Mouse (Mus musculus) thymus, postnatal 25 days (tissue): ENCODE measurements at regions not wholly inside any gene's neighbourhood (a gene's known extent, or its start where the extent isn't known, plus 50 kb on each side); places are given as distances from the start of the nearest gene placed in this dataset.

Source experiments
- DNase-seq: peaks from one replicate; pipeline ENCODE4 v3.0.0; 2022

DNA sequence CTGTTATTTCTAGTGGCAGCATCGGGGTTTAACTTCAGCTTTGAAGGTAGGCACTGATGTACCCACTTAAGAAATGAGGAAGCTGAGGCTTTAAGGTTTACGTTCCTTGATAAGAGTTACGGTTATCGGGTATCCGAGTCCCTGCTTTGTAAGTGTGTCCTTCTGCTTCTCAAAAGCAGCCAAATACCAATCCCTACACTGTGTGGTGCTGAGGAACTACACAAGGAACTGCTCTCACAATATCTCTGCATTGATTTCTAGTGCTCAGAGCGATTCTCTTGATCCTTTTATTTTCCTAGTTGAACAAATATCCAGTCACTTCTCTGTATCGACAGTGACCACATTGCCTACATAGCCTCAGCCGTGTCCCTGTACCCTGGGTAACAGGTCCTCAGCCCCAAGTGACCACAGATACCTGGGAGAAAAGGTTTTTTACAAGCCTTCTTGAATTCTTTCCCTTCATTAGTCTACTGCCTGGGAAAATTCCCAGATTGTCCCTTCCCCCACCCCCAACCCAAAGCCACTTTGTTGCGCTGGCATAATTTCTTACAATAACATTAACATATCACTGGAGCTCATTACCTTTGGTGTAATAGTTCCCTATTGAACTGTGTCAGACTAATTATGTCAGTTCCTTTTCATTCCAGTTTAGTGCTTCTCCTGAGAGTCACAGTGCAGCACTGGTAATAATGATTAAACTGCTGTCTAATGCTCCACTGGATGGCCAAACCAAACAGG, 184.0 kb upstream of the Nlrp1b start:
- DNase-seq: no peak

DNA sequence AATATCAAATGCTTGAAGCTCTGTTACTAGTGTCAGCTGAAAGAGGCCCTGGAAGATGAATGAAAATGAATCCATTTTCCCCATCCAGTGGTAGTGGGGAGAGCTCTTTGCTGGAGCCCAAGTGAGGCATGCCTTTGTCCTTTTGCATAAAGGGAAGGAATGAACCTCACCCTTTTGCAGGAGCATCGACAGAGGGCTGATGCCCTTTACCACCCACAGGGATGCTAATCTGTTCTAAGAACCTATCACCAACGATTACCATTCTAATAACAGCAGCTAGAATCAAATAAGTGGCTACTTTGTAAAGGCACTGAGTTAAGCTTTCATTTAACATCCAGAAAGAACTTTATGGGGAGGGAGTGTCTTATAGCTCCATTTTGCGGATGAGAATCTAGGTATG, 184.9 kb upstream of the Nlrp1b start:
- DNase-seq: no peak

DNA sequence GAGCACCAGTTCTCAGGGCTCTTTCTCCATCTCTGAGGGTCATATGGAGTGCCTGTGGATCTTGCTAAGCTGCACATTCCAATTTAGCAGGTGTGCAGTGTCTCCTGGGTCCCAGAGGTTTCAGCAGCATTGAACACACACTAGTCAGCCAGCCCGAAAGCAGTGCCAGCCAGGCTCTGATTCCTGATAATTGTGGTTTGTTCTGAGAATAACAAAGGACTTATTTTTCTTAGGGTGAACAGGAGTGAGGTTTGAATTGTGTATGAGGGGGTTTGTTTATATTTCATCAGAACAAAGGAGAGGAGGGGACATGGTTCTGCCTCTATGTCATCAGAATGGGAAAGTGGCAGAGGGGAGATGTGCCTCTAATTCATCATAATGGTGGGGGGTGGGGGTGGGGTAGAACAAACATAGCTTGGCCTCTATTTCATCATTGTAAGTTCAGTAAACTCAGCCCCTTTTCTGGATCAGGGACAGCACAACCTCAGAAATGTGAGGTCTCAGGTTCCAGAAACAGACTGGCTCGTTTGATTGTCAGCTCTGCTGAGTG, 191.8 kb upstream of the Nlrp1b start:
- DNase-seq: no peak

DNA sequence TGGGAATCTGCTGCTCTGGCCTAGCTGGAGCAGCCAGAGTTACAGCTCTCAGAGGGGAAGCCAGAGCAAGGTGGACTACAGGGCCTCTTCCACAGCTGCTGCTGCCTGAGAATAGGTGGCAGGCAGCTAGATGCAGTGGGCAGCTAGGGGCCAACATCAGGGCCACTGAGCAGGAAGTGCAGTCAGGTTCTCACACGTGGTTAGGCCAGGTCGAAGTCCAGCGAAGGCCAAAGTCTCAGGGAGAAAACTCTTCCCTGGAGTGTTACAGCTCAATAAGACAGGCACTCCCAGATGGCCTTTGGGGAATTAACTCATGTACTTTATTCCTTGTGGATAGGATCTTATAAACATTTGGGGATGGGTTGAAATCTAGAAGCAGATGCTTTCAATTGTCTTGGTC, 192.7 kb upstream of the Nlrp1b start:
- no peak for DNase-seq

DNA sequence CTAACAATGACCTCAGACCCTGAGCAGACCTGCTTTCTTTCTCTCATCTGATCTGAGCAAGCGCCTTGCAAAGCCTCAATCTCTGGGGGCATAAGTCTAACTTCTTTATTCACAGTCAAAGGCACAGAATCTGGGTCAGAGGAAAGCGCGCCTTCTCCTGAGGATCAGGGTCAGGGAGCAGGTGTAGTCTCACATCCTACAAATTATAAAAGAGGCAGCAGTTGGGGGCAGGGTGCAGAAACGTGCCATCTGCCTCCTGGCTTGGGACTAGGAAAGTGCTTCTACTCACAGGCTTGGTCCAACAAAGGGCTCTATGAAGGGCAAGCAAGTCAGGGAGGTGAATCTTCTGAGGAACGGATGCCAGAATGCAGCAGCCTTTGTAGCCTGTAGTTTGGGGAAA, 194.3 kb upstream of the Nlrp1b start:
- no peak for DNase-seq

DNA sequence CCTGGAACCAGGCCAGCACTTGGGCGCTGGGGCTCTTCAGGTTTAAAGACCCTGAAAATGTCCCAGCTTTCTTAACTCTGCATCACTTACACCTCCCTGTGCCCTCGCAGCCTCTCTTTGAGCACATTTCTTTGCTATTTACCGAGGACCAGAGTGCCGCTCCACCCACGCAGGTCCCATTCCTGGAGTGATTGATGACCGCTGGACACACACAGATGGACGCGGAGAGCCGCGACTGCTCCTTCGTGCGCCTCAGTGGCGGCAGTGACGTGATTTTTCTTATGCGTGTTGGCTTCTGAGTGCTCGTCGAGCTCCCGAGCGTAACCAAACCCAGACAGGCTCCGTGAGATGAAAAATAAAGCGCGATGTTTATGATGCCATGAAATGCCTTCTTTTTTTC, 199.2 kb upstream of the Nlrp1b start:
- no peak for DNase-seq

DNA sequence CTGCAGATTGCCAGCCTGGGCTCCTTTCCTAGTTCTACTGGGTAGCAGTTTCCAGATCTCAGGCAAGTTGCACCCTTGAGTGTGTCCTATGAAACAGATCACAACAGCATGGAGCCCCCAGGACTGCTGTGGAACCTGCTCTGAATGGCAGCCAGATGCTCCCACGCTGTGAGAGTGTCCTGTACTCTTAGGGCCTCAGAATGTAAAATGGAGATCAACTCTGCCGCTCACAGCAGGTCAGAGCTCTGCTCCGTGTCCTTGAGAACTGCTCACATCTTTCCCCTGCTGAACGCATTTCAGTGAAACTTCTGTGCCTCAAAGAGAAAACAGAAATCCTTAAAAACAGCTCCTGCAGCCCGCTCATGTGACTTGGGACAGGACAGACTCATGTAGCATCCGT, 203.7 kb upstream of the Nlrp1b start:
- DNase-seq: no peak

DNA sequence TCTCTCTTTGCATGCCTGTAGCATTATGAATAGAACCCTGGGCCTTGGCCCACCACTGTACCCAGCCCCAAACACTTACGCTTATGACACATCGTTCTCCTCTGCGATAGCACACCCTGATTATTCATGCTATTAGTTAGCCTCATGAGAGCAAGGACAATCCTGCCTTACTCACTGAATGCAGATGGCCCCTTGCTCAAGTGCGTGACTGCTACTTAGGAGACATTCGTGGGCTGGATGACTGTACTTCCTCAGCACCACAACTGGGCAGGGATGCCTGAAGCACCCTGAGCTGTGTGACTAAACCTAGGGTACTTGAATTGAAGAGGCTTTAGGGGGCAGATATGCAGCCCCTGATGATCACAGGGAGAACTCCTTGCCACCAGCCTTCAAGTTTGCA, 204.4 kb upstream of the Nlrp1b start:
- DNase-seq: no peak

DNA sequence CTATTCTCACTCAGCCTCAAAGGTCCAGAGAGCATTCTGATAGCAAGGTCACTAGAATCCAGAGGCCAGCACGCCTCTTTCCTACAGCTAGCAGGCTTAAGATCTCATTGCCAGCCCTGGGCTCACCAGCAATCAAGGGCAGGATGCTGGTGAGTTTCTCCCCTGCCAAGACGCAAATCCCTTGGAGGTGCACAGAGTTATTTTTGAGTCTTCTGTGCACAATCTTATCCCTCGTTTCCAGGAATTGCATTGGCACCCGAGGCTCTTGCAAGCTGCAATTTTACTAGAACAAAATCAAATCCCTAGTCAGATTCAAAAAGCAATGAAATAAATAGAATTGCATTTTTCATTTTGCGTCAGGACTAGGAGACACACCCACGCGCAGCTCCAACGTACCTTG, 205.2 kb upstream of the Nlrp1b start:
- DNase-seq: no peak

DNA sequence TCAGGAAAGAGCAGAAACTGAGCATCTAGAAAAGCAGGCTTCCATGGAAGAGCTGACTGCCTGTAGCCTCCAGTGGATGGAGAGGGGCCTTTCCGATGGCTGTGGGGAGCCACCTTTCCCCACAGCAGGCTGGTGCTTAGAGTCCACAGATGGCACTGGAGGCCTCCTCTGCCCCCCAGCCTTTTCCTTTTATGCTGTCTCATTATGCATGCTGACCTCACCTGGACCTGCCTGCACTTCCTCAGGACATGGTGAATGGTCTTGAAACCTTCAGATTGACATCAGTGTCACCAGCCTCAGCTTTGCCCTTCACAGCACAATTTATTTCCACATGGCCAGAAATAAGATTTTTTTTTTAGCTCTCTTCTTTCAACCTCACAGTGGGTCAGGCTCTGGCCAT, 205.8 kb upstream of the Nlrp1b start:
- no peak for DNase-seq

DNA sequence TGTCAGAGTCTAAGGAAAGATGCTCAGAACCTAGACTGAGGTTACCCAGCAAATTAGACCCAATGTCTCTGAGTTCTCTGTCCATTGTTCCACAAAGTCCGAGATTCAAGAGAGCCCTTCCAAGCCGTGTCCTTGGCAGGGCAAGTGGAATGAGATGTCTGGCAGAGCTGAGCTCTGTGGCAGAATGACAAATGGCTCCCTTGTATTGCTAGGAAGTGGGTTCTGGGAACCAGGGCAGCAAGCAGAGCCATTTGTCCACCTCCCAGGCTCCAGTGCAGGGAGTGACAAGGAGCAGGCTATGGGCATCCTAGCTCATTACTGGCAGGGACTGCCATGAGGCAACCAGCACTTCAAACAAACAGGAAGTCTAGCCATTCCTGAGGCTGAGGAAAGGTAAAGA, 206.3 kb upstream of the Nlrp1b start:
- DNase-seq: no peak

DNA sequence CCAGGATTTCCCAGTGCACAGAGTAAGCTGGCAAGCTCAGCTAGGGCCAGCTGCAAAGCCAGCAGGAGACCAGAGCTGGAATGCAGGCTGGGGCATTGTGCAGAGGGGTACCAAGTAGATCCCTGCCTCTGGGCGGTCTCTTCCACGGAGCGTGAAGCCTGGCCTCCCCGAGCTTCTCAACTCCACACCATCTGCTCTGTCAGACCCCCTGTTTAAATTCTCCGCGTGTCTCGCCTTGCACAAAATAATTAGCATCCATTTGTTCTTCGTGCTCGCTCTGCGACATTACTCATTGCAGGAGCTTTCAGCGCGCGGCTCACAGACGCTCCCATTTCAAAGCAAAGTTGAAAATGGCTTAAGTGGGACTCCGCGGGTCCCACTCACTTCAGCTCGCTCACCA, 209.3 kb upstream of the Nlrp1b start:
- no peak for DNase-seq

DNA sequence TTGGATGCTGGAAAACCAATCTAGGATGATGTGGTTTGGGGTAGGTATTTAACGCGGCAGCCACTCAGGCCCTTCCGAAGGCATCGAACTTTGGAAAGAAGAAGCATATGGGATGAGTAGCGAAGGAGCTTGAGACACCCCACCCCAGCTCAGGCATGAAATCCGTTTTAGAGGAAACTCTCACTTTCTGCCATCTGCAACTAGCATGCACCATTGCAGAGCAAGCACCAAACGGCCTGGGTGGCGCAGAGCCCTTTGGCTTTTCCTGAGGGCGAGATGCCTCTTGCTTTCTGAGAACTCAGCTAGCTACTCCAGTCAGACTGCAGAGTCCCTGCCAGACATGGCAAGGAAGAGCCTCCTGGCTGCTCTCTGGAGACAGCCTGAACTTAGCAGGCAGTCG, 209.9 kb upstream of the Nlrp1b start:
- no peak for DNase-seq

DNA sequence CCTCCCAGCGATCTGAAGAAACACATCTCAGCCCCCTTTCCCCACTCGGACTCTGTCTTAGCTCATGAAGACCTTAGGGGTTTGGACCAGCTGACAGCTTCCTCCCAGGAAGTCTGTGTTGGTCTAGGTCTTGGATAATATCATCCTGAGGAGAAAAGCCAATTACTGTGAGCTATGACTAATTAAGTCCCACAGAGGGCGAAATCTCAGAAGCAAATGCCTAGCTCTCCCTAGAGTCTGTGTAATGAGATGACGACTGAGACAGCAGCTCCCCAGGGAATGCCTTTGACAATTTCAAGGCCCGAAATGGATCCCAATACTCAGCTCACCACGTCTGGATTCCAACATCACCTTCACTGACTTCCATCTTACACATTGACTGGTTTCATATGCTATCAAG, 213.5 kb upstream of the Nlrp1b start:
- no peak for DNase-seq

DNA sequence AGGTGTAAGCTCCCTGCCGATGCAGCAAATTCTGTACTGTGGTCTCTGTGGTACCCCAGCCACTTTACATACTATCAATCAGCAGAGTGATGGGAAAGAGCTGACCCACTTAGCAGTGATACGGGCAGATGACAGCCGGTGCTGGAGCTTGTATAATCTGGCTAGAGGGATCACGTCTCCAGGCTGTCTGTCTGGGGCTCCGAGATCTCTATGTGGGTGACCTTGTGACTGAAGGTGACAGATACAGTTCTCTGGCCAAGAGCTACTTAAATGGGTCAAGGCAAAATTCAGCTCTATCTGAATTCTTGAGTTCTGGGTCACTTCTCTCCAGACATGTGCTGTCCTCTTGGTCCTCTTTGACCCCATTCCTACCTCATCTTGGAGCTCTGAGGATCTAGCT, 216.1 kb upstream of the Nlrp1b start:
- no peak for DNase-seq

DNA sequence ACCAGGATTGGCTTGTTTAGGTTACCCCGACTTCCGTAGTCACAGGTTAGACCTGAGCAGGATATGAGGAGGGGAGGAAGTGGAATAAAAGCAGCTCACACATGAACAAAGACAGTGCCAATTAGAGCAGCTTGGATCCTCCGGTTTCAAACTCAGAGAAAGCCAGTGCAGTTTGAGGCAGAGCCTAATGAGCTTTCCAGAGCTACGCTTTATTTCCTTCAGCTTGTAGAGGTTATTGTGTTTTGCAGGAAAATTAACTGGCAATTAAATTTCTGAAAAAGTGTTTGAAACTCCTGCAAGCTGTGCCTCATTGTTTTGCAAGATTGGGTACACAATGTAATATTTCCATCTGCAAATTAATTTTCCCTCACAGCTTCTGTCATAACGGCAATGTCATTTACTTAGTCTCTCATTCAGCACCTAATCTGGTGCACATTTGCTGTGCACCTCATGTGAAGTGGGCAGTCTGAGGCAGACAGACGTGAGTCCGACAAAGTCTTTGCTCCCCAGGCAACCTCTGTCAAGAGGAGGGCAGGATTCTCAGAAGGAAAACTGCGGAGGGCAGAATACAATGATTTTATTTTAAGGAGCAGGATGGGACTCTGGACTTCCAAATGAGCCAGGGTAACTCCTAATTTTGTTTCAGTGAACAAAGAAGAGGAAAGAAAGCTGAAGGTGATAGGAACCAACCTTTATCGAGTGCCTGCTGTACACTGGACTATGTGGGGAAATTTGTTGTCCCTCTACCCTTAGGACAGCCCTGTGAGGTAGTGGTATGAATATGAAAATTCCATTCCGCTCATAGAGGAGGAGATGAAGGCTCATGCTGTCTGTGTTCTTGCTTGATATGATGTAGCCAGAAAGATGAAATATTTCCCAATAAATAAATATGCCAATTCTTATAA, 217.6 kb upstream of the Nlrp1b start:
- no peak for DNase-seq

DNA sequence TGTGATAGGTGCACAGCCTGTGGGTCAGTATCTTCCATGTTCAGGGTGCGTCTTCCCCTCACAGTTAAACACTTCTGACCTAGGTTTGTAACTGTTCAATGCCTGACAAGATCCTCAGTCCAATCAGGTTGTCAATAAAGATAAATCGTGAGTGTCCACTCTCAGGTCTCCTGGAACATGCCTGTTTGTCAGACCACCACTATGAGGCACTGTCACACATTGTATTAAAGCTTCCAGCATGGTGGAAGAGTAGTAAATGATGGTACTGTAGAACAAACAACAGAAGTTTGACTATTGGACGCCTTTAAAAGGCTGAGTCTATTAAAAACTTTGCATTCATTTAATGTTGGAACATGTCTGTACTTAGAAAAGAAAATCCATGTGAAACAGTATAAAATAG, 249.6 kb upstream of the Nlrp1b start:
- no peak for DNase-seq

DNA sequence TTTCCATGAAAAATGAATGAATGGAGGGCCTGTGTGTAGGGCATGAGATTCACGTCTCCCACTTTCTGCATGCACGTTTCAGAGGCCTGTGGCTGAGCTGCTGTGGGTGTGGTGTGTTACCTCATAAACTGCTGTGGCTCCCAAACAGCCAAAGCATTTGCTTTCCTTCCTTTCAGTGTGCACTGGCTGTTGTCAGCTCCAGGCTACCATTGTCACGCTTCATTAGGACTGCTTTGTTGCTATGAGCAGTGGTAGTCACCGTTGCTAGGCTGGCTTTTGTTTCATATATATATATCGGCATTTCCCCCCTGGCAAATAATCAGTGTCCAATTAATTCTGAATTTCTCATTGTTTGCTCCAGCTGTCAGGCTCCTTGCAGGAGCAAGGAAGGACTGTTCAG, 251.9 kb upstream of the Wscd1 start:
- DNase-seq: no peak

DNA sequence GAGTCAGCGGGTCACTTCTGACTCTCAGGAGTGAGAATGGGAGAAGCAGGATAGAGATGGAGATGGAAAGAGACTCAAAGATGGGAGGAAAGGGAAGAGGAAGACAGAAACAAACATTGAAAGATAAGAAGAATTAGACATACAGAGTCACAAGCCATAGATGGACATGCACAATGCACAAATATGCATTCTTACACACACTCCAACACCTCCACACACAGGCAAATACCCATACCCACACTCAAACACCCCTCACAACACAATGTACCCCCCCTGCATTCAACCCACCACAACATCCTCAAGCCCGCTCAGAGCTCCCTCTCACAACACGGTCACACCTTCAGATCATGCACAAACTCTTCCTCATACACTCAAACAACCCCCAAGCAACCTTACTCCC, 251.4 kb upstream of the Wscd1 start:
- DNase-seq: no peak

DNA sequence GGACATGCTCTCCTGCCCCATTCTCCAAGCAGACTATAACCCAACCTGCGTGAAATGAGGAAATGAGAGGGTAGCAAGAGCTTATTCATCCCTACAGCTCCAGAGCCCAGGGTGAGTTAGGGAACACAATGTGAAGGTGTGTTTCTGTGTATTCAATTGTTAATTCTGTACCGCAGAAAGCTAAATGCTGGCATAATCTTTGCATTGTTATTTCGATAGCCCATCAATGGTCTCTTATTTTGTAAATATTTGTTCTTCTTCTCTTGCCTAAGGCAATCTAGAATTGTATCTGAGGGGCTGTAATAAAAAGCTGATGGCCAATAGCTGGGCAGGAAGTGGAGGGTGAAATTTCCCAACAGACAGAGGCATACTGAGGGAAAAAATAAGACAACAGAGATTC, 247.6 kb upstream of the Wscd1 start:
- DNase-seq: no peak

DNA sequence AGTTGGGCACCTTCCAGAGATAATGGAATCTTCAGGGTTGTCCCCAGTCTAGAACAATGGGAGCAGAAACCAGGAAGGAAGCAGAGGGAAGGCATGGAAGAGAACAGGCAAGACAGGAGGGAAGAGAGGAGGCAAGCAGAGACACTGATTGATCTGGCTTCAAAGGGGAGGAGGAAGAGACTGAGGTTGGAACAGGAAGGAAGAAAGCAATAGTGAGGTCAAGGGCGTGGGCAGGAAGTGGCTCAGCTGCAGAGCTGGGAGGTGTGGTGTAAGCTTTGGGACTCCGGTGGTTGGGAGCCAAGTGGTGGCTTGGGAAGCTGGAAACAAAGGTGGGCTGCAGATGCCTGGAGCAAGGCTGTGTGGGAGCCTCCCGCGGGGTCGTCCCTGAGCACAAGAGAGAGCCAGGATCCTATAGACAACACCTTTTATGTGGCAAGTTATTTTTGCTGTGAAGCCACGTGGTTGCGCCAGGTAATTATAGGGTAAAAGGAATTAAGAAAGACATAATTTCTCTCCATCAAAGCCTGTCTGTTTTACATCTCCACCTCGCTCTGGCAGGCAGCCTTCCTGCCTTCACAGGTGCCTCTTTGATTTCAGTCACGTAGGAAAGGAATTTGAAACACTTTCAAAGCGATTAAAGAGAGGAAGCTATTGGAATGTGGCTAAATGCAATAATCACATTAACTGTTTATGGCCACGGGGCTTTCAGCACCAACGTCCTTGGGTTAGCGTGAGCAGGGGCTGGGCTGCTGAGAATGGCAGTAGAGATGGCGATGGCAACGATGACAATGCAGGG, 237.3 kb upstream of the Wscd1 start:
- DNase-seq: no peak

DNA sequence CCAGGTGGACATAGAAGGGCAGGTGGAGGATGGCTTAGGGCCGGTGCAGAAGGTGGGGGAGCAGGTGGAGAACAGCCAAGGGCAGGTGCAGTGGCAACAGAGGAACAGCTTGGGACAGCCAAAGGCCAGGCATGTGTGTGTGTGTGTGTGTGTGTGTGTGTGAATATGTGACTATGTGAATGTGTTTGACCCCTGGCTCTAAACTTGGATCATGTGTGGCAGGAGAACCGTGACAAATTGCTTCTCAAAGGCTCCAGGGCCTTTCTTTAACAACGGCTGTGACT, 236.7 kb upstream of the Wscd1 start:
- DNase-seq: no peak

DNA sequence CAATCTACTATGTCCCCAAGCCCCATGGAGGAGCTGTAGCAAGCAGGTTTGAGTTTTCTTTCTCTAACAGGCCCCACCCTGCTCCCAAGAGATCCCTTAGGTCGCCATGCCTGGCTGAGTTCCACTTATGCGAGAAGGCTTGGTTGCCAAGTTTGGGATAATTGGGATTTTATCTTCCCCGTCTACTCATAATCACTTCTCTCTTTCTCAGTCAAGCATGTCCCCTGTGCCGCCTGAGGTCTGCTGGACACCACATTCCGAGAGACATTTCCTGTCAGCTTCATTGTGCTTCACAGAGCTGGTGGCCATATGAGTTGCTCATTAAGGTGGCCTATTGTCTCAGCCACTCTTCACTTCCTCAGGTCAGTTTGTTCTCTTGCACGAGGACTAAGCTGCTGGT, 234.5 kb upstream of the Wscd1 start:
- no peak for DNase-seq

DNA sequence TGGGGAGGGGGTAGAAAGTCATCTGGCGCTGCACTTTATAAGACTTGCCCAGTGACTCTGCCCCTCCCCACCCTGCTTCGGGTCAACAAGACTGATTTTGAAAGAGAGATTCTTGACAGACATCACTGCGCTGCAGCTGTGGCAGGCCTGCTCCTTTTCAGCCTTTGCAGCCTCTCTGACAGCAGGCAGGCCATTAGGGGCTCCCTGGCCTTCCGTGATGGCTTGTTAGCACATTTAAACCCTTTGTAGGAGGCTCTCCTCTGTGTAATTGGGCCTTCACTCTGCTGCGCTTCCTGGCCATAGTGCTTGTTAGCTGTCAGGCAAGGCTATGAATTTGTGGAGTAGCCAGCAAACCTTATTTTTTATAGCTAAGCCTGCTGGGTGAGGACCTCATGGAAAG, 232.3 kb upstream of the Wscd1 start:
- DNase-seq: no peak
